Comparison of ENCODE assay signal across 14 mouse cellular contexts in the genomic region with DNA sequence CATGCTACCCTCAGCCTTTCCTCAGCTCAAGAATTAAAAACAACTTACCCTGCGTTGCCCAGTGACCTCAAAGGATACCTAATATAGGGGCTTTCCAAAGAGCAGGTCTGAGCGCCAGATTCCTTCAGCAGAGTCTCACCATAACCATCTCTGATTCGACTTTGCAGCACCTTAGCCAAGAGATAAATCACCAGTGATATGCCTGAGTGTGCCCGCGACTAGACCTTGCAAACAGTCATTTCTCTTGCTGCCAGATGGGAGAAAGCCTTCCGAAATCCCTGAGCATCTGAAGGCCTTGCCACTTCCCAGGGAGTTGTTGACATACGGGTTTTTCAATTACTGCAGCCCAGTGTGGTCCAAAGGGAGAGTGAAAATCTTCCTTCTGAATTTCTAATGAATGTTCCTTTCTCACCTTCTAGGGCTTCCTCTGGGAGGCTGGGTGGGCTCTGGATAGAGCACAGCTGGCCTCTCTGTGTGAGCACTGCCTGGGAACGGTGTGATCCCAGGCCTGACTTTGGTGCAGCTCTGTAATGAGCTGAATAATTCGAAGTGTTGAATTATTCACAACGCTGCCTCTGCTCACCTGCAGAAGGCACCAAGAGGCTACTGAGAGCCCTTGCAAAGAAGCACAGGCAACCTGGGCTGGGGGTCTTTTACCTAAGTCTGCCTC.
DNase-seq lines count a peak whose midpoint lies in the region; ATAC-seq and TF ChIP-seq lines count a peak whose summit lies in the region.
"Had no signal": no experiment of that assay in that cellular context is flagged by ENCODE, and none has a peak within 500 bp of the region (broad histone marks: within the 10 kb centered on the region; RNA-seq: fewer than 3 reads in every experiment).

No protein-coding gene starts in this region.

- no peak for DNase-seq in forebrain, postnatal 0 days
- no peak for DNase-seq in neural tube, embryonic 10.5 days (ENCODE audit: extremely low spot score, low spot score)
- DNase-seq in thymus, adult 2 months: no peak
- DNase-seq in heart, adult 18-20 months: no peak
- DNase-seq in heart, adult 2 months: no peak
- DNase-seq: B cell, adult 2 months; kidney, adult 2 months had no signal

- H3K27ac ChIP-seq in forebrain, embryonic 12.5 days: no peak overlapping the region
- H3K27ac ChIP-seq in forebrain, postnatal 0 days (ENCODE audit: low read depth, low read length): no peak overlapping the region
- peak overlapping the region; percentile 19; the same call in 1 of the 2 replicates for H3K27ac ChIP-seq in neural tube, embryonic 15.5 days (replicated peaks)
- no peak overlapping the region for H3K27ac ChIP-seq in hindbrain, embryonic 15.5 days (replicated peaks)
- H3K27ac ChIP-seq in thymus, adult 2 months (ENCODE audit: control insufficient read depth, insufficient read depth, low read length): no peak overlapping the region
- H3K27ac ChIP-seq in heart, adult 2 months: no peak overlapping the region
- H3K27ac ChIP-seq: heart, embryonic 15.5 days; limb, embryonic 15.5 days; lung, embryonic 15.5 days; stomach, embryonic 15.5 days had no signal

- intact Hi-C loops in heart, adult 2 months (cut with DNase I): no loop called here

- H3K36me3 ChIP-seq in forebrain, embryonic 12.5 days (replicated peaks): no peaks in the 10 kb centered on the region
- no peaks in the 10 kb centered on the region for H3K36me3 ChIP-seq in forebrain, postnatal 0 days (ENCODE audit: insufficient read depth)
- H3K36me3 ChIP-seq in neural tube, embryonic 15.5 days: no peaks in the 10 kb centered on the region
- H3K36me3 ChIP-seq in hindbrain, embryonic 15.5 days: no peaks in the 10 kb centered on the region
- H3K36me3 ChIP-seq in thymus, adult 2 months (ENCODE audit: control insufficient read depth, insufficient read depth, low read length): no peaks in the 10 kb centered on the region
- H3K36me3 ChIP-seq in heart, adult 2 months (ENCODE audit: control insufficient read depth, insufficient read depth, low read length): no peaks in the 10 kb centered on the region
- H3K36me3 ChIP-seq: heart, embryonic 15.5 days; limb, embryonic 15.5 days; lung, embryonic 15.5 days; stomach, embryonic 15.5 days had no signal

- WGBS in forebrain, embryonic 12.5 days: 41% methylated on average over 10 of the region's 10 CpGs
- WGBS in forebrain, postnatal 0 days: 44% methylated on average over 10 of the region's 10 CpGs
- 41% methylated on average over 10 of the region's 10 CpGs for WGBS in neural tube, embryonic 15.5 days
- WGBS in hindbrain, embryonic 15.5 days: 33% methylated on average over 10 of the region's 10 CpGs
- WGBS in thymus, adult 2 months: 70% methylated on average over 10 of the region's 10 CpGs
- 40% methylated on average over 10 of the region's 10 CpGs for WGBS in heart, adult 2 months

- no peak overlapping the region for H3K9ac ChIP-seq in forebrain, embryonic 12.5 days
- H3K9ac ChIP-seq in forebrain, postnatal 0 days: no peak overlapping the region
- H3K9ac ChIP-seq in neural tube, embryonic 15.5 days (replicated peaks): no peak overlapping the region
- no peak overlapping the region for H3K9ac ChIP-seq in hindbrain, embryonic 15.5 days
- no peak overlapping the region for H3K9ac ChIP-seq in heart, adult 2 months (ENCODE audit: low read depth, low read length)
- H3K9ac ChIP-seq: heart, embryonic 15.5 days; limb, embryonic 15.5 days; lung, embryonic 15.5 days; stomach, embryonic 15.5 days had no signal

- no peaks in the 10 kb centered on the region for H3K79me2 ChIP-seq in heart, adult 2 months (replicated peaks; ENCODE audit: control insufficient read depth, insufficient read depth, low read length)

- no peak overlapping the region for H3K4me2 ChIP-seq in forebrain, embryonic 12.5 days
- H3K4me2 ChIP-seq in forebrain, postnatal 0 days (ENCODE audit: low read depth): no peak overlapping the region
- H3K4me2 ChIP-seq in neural tube, embryonic 15.5 days: no peak overlapping the region
- H3K4me2 ChIP-seq in hindbrain, embryonic 15.5 days: no peak overlapping the region
- H3K4me2 ChIP-seq: heart, embryonic 15.5 days; limb, embryonic 15.5 days; lung, embryonic 15.5 days; stomach, embryonic 15.5 days had no signal

- H3K4me1 ChIP-seq in forebrain, embryonic 12.5 days: 0 out of 2 replicates have a peak, but pooled peaks cover 6% of the 10 kb centered on the region
- H3K4me1 ChIP-seq in forebrain, postnatal 0 days (ENCODE audit: insufficient read depth): no peaks in the 10 kb centered on the region
- peaks cover 8% of the 10 kb centered on the region; the same call in 1 of the 2 replicates for H3K4me1 ChIP-seq in neural tube, embryonic 15.5 days
- peaks cover 12% of the 10 kb centered on the region for H3K4me1 ChIP-seq in hindbrain, embryonic 15.5 days (replicated peaks)
- H3K4me1 ChIP-seq in thymus, adult 2 months (replicated peaks; ENCODE audit: control insufficient read depth, insufficient read depth, low read length): no peaks in the 10 kb centered on the region
- H3K4me1 ChIP-seq in heart, adult 2 months (ENCODE audit: control insufficient read depth, insufficient read depth, low read length): no peaks in the 10 kb centered on the region
- H3K4me1 ChIP-seq: limb, embryonic 15.5 days; stomach, embryonic 15.5 days had no signal

- no peak for TF ChIP-seq EP300 in heart, adult 2 months (IDR thresholded peaks at IDR 0.05; ENCODE audit: insufficient read depth, low read depth, low read length)

- no peaks in the 10 kb centered on the region for H3K9me3 ChIP-seq in forebrain, embryonic 12.5 days
- no peaks in the 10 kb centered on the region for H3K9me3 ChIP-seq in forebrain, postnatal 0 days (ENCODE audit: low read length)
- H3K9me3 ChIP-seq in neural tube, embryonic 15.5 days (replicated peaks): no peaks in the 10 kb centered on the region
- H3K9me3 ChIP-seq in hindbrain, embryonic 15.5 days: no peaks in the 10 kb centered on the region
- H3K9me3 ChIP-seq: heart, embryonic 15.5 days; limb, embryonic 15.5 days; lung, embryonic 15.5 days; stomach, embryonic 15.5 days had no signal

- no peak for TF ChIP-seq POLR2A in thymus, adult 2 months (IDR thresholded peaks at IDR 0.05; ENCODE audit: control insufficient read depth, extremely low read depth, insufficient read depth, low read length, poor library complexity)
- TF ChIP-seq POLR2A in heart, adult 2 months (IDR thresholded peaks at IDR 0.05; ENCODE audit: insufficient read depth, low read depth, low read length): no peak

- no peak overlapping the region for H3K4me3 ChIP-seq in forebrain, embryonic 12.5 days (replicated peaks)
- H3K4me3 ChIP-seq in forebrain, postnatal 0 days (ENCODE audit: low read depth, low read length): no peak overlapping the region
- H3K4me3 ChIP-seq in neural tube, embryonic 15.5 days (replicated peaks): no peak overlapping the region
- H3K4me3 ChIP-seq in hindbrain, embryonic 15.5 days: no peak overlapping the region
- no peak overlapping the region for H3K4me3 ChIP-seq in thymus, adult 2 months (ENCODE audit: control insufficient read depth, insufficient read depth, low read length)
- no peak overlapping the region for H3K4me3 ChIP-seq in heart, adult 2 months
- H3K4me3 ChIP-seq: heart, embryonic 15.5 days; limb, embryonic 15.5 days; lung, embryonic 15.5 days; stomach, embryonic 15.5 days had no signal

- H3K27me3 ChIP-seq in forebrain, embryonic 12.5 days: no peaks in the 10 kb centered on the region
- H3K27me3 ChIP-seq in forebrain, postnatal 0 days (ENCODE audit: insufficient read depth, low read length): no peaks in the 10 kb centered on the region
- H3K27me3 ChIP-seq in neural tube, embryonic 15.5 days (replicated peaks): no peaks in the 10 kb centered on the region
- H3K27me3 ChIP-seq in hindbrain, embryonic 15.5 days: no peaks in the 10 kb centered on the region
- H3K27me3 ChIP-seq in thymus, adult 2 months (ENCODE audit: control insufficient read depth, insufficient read depth, low read length): no peaks in the 10 kb centered on the region
- no peaks in the 10 kb centered on the region for H3K27me3 ChIP-seq in heart, adult 2 months (ENCODE audit: control insufficient read depth, insufficient read depth, low read length)
- H3K27me3 ChIP-seq: heart, embryonic 15.5 days; limb, embryonic 15.5 days; lung, embryonic 15.5 days; stomach, embryonic 15.5 days had no signal

- TF ChIP-seq CTCF in forebrain, postnatal 0 days (IDR thresholded peaks at IDR 0.05; ENCODE audit: low read depth): no peak
- TF ChIP-seq CTCF in thymus, adult 2 months (IDR thresholded peaks at IDR 0.05; ENCODE audit: borderline replicate concordance, control insufficient read depth, extremely low read depth, insufficient read depth, low read length, poor library complexity): no peak
- TF ChIP-seq CTCF in heart, adult 2 months (IDR thresholded peaks at IDR 0.05): no peak

- peak; percentile 51; the same call in 1 of the 2 replicates for ATAC-seq in forebrain, embryonic 12.5 days (ENCODE audit: low FRiP score)
- ATAC-seq in forebrain, postnatal 0 days: no peak
- no peak for ATAC-seq in neural tube, embryonic 15.5 days (ENCODE audit: low FRiP score)
- ATAC-seq in hindbrain, embryonic 15.5 days (ENCODE audit: low FRiP score, low read depth): 0 out of 2 replicates have a peak, but pooled peaks have one; percentile 51

Comparison
In these comparisons a context has a peak if more than half of its experiments do, and no peak if none do; other contexts are left out.
1. ATAC-seq: peak in forebrain, embryonic 12.5 days (single experiment) and hindbrain, embryonic 15.5 days (single experiment); none in forebrain, postnatal 0 days (single experiment) and neural tube, embryonic 15.5 days (single experiment).